Mouse (Mus musculus): ENCODE measurements at regions not wholly inside any gene's neighbourhood (a gene's known extent, or its start where the extent isn't known, plus 50 kb on each side); places are given as distances from the start of the nearest gene placed in this dataset.

GRCm38 (mm10) chr11:104038271-104038800, 71.8 kb downstream of the Arf2 start:
- H3K27ac ChIP-seq (ENCODE audit: low read depth, low read length): no peak overlapping the region; the same call in 1 of the 2 replicates
- H3K4me1 ChIP-seq (ENCODE audit: control insufficient read depth, insufficient read depth, low read length): no peaks in the 10 kb centered on the region
- no peaks in the 10 kb centered on the region for H3K36me3 ChIP-seq (ENCODE audit: control insufficient read depth, insufficient read depth, low read length)
- H3K4me2 ChIP-seq (ENCODE audit: low read length): no peak overlapping the region
- no peak overlapping the region for H3K9ac ChIP-seq (ENCODE audit: low read length)
- DNase-seq (ENCODE audit: low spot score) (peak; percentile 37), ATAC-seq (no peak)
- H3K27me3 ChIP-seq (replicated peaks; ENCODE audit: control insufficient read depth, insufficient read depth, low read length): no peaks in the 10 kb centered on the region
- no peaks in the 10 kb centered on the region for H3K9me3 ChIP-seq (replicated peaks; ENCODE audit: control insufficient read depth, low read length)
- no peak overlapping the region for H3K4me3 ChIP-seq (ENCODE audit: low read depth, low read length)
- WGBS: 66% methylated on average over 6 of the region's 6 CpGs

- no peak overlapping the region for H3K27ac ChIP-seq (ENCODE audit: low read depth, low read length)
- 94% methylated on average over 4 of the region's 4 CpGs for WGBS
- H3K36me3 ChIP-seq (ENCODE audit: control insufficient read depth, insufficient read depth, low read length): no peaks in the 10 kb centered on the region
- ATAC-seq (no peak), DNase-seq (ENCODE audit: low spot score) (no peak)
- H3K4me2 ChIP-seq (ENCODE audit: low read length): no peak overlapping the region
- H3K27me3 ChIP-seq (replicated peaks; ENCODE audit: control insufficient read depth, insufficient read depth, low read length): no peaks in the 10 kb centered on the region
- no peaks in the 10 kb centered on the region for H3K9me3 ChIP-seq (replicated peaks; ENCODE audit: control insufficient read depth, low read length)
- no peak overlapping the region for H3K9ac ChIP-seq (ENCODE audit: low read length)
- H3K4me3 ChIP-seq (ENCODE audit: low read depth, low read length): no peak overlapping the region
- H3K4me1 ChIP-seq (ENCODE audit: control insufficient read depth, insufficient read depth, low read length): no peaks in the 10 kb centered on the region
Observed at GRCm38 (mm10) chr11:104045216-104045615, 78.7 kb downstream of the Arf2 start.

GRCm38 (mm10) chr11:104051986-104052385, 80.7 kb upstream of the Crhr1 start:
- DNase-seq (ENCODE audit: low spot score): peak; percentile 26
- no peak for ATAC-seq
- Histone ChIP-seq H3K27me3 (replicated peaks; ENCODE audit: control insufficient read depth, insufficient read depth, low read length) (no peaks in the 10 kb centered on the region), H3K9ac (ENCODE audit: low read length) (no peak overlapping the region), H3K27ac (ENCODE audit: low read depth, low read length) (no peak overlapping the region), H3K36me3 (ENCODE audit: control insufficient read depth, insufficient read depth, low read length) (no peaks in the 10 kb centered on the region), H3K9me3 (replicated peaks; ENCODE audit: control insufficient read depth, low read length) (no peaks in the 10 kb centered on the region), H3K4me1 (ENCODE audit: control insufficient read depth, insufficient read depth, low read length) (no peaks in the 10 kb centered on the region), H3K4me2 (ENCODE audit: low read length) (no peak overlapping the region), H3K4me3 (ENCODE audit: low read depth, low read length) (no peak overlapping the region)
- 85% methylated on average over 3 of the region's 3 CpGs for WGBS

- no peak for ATAC-seq
- peak; percentile 22 for DNase-seq (ENCODE audit: low spot score)
- H3K36me3 ChIP-seq (ENCODE audit: control insufficient read depth, insufficient read depth, low read length): no peaks in the 10 kb centered on the region
- H3K27me3 ChIP-seq (replicated peaks; ENCODE audit: control insufficient read depth, insufficient read depth, low read length): no peaks in the 10 kb centered on the region
- H3K9ac ChIP-seq (ENCODE audit: low read length): no peak overlapping the region
- no peak overlapping the region for H3K27ac ChIP-seq (ENCODE audit: low read depth, low read length)
- H3K9me3 ChIP-seq (replicated peaks; ENCODE audit: control insufficient read depth, low read length): no peaks in the 10 kb centered on the region
- H3K4me2 ChIP-seq (ENCODE audit: low read length): no peak overlapping the region
- 14% methylated on average over 7 of the region's 7 CpGs for WGBS
- no peak overlapping the region for H3K4me3 ChIP-seq (ENCODE audit: low read depth, low read length)
- no peaks in the 10 kb centered on the region for H3K4me1 ChIP-seq (ENCODE audit: control insufficient read depth, insufficient read depth, low read length)
Observed at GRCm38 (mm10) chr11:104053242-104053641, 79.4 kb upstream of the Crhr1 start.

GRCm38 (mm10) chr11:104055941-104056340, 76.7 kb upstream of the Crhr1 start:
- DNase-seq (ENCODE audit: low spot score) (no peak), ATAC-seq (no peak)
- Histone ChIP-seq H3K27me3 (replicated peaks; ENCODE audit: control insufficient read depth, insufficient read depth, low read length) (no peaks in the 10 kb centered on the region), H3K4me2 (ENCODE audit: low read length) (no peak overlapping the region), H3K4me3 (ENCODE audit: low read depth, low read length) (no peak overlapping the region), H3K4me1 (ENCODE audit: control insufficient read depth, insufficient read depth, low read length) (no peaks in the 10 kb centered on the region), H3K9me3 (replicated peaks; ENCODE audit: control insufficient read depth, low read length) (no peaks in the 10 kb centered on the region), H3K27ac (ENCODE audit: low read depth, low read length) (no peak overlapping the region), H3K9ac (ENCODE audit: low read length) (no peak overlapping the region), H3K36me3 (ENCODE audit: control insufficient read depth, insufficient read depth, low read length) (no peaks in the 10 kb centered on the region)
- 84% methylated on average over 6 of the region's 6 CpGs for WGBS

- no peaks in the 10 kb centered on the region for H3K9me3 ChIP-seq (replicated peaks; ENCODE audit: control insufficient read depth, low read length)
- H3K27ac ChIP-seq (ENCODE audit: low read depth, low read length): no peak overlapping the region
- no peaks in the 10 kb centered on the region for H3K4me1 ChIP-seq (ENCODE audit: control insufficient read depth, insufficient read depth, low read length)
- H3K4me2 ChIP-seq (ENCODE audit: low read length): no peak overlapping the region
- 79% methylated on average over 4 of the region's 4 CpGs for WGBS
- DNase-seq (ENCODE audit: low spot score) (no peak), ATAC-seq (no peak)
- H3K4me3 ChIP-seq (ENCODE audit: low read depth, low read length): no peak overlapping the region
- H3K9ac ChIP-seq (ENCODE audit: low read length): no peak overlapping the region
- H3K27me3 ChIP-seq (replicated peaks; ENCODE audit: control insufficient read depth, insufficient read depth, low read length): no peaks in the 10 kb centered on the region
- H3K36me3 ChIP-seq (ENCODE audit: control insufficient read depth, insufficient read depth, low read length): no peaks in the 10 kb centered on the region
Observed at GRCm38 (mm10) chr11:104057046-104057445, 75.6 kb upstream of the Crhr1 start.

GRCm38 (mm10) chr11:104058600-104058999, 74.1 kb upstream of the Crhr1 start:
- Histone ChIP-seq H3K9me3 (replicated peaks; ENCODE audit: control insufficient read depth, low read length) (no peaks in the 10 kb centered on the region), H3K9ac (ENCODE audit: low read length) (no peak overlapping the region), H3K4me1 (ENCODE audit: control insufficient read depth, insufficient read depth, low read length) (no peaks in the 10 kb centered on the region), H3K36me3 (ENCODE audit: control insufficient read depth, insufficient read depth, low read length) (no peaks in the 10 kb centered on the region), H3K4me3 (ENCODE audit: low read depth, low read length) (no peak overlapping the region), H3K4me2 (ENCODE audit: low read length) (no peak overlapping the region), H3K27ac (ENCODE audit: low read depth, low read length) (no peak overlapping the region), H3K27me3 (replicated peaks; ENCODE audit: control insufficient read depth, insufficient read depth, low read length) (no peaks in the 10 kb centered on the region)
- WGBS: 85% methylated on average over 6 of the region's 6 CpGs
- DNase-seq (ENCODE audit: low spot score) (no peak), ATAC-seq (no peak)

GRCm38 (mm10) chr11:104059085-104059484, 73.6 kb upstream of the Crhr1 start:
- H3K4me3 ChIP-seq (ENCODE audit: low read depth, low read length): no peak overlapping the region
- 62% methylated on average over 6 of the region's 6 CpGs for WGBS
- no peak for ATAC-seq

GRCm38 (mm10) chr11:104061361-104061760, 71.3 kb upstream of the Crhr1 start:
- no peak overlapping the region for H3K4me2 ChIP-seq (ENCODE audit: low read length)
- no peak overlapping the region for H3K9ac ChIP-seq (ENCODE audit: low read length)
- H3K9me3 ChIP-seq (replicated peaks; ENCODE audit: control insufficient read depth, low read length): no peaks in the 10 kb centered on the region
- no peaks in the 10 kb centered on the region for H3K4me1 ChIP-seq (ENCODE audit: control insufficient read depth, insufficient read depth, low read length)
- H3K36me3 ChIP-seq (ENCODE audit: control insufficient read depth, insufficient read depth, low read length): no peaks in the 10 kb centered on the region
- H3K27ac ChIP-seq (ENCODE audit: low read depth, low read length): no peak overlapping the region
- DNase-seq (ENCODE audit: low spot score) (no peak), ATAC-seq (no peak)
- 94% methylated on average over 6 of the region's 6 CpGs for WGBS
- H3K27me3 ChIP-seq (replicated peaks; ENCODE audit: control insufficient read depth, insufficient read depth, low read length): no peaks in the 10 kb centered on the region
- no peak overlapping the region for H3K4me3 ChIP-seq (ENCODE audit: low read depth, low read length)

More at GRCm38 (mm10) chr11:104059085-104059484, 73.6 kb upstream of the Crhr1 start:
- Histone ChIP-seq H3K36me3 (ENCODE audit: control insufficient read depth, insufficient read depth, low read length) (no peaks in the 10 kb centered on the region), H3K27ac (ENCODE audit: low read depth, low read length) (no peak overlapping the region), H3K27me3 (replicated peaks; ENCODE audit: control insufficient read depth, insufficient read depth, low read length) (no peaks in the 10 kb centered on the region), H3K9ac (ENCODE audit: low read length) (no peak overlapping the region), H3K4me2 (ENCODE audit: low read length) (no peak overlapping the region), H3K4me1 (ENCODE audit: control insufficient read depth, insufficient read depth, low read length) (no peaks in the 10 kb centered on the region), H3K9me3 (replicated peaks; ENCODE audit: control insufficient read depth, low read length) (no peaks in the 10 kb centered on the region)
- DNase-seq (ENCODE audit: low spot score): no peak
